ENCODE assay signal across 1 mouse cellular context in the genomic region with DNA sequence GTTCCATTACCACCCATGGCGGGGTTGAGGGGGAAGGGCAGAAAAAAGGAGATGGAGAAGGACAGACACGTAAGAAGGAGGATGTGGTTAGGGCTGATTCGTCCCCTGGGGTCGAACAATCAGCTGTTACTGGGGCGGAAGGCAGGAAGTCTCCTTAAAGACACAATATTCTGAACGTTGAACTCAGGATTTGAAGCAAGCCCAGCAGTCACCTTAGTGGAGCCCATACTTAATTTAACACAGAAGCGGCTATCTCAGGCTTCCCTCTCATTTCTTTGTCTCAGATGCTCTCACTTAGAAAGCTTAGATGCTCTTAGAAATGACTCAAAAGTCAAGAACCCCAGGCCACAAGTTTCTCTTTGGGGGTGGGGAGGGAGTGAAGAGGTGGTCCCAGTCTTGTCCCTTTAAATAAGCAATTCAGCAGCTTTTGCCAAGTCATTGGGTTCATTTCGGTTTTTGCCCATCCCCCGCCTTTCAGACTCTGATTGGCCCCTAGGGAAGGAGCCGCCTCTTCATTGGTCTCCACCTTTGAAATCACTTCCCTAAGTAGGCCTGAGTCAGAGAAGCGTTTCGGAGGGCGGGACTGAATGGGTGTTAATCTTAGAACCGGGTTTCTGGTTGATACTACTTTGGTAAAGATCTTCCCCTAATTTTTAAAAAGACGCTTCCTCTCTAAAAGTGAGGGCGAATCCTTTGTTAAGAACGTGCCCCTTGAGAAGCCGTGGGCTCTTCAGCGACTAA.
TF ChIP-seq lines count a peak whose summit lies in the region.

No protein-coding gene starts in this region.

TF ChIP-seq in C2C12, 6 proteins besides CTCF, POLR2A, EP300 and RAD21:
- TF ChIP-seq MYOD1 (IDR thresholded peaks at IDR 0.05; ENCODE audit: control insufficient read depth, insufficient read length, low read depth) (peak; percentile 87), MAX (IDR thresholded peaks at IDR 0.05) (peak; percentile 10), USF1 (IDR thresholded peaks at IDR 0.05; ENCODE audit: low read depth) (no peak)
